Mouse (Mus musculus) heart, embryonic 12.5 days (tissue): ENCODE measurements around the gene Gm4787. TPM values are rescaled to one million over a fixed set of nuclear protein-coding genes. Genes with fewer than 3 reads are reported as not detected.

Experiments
- polyA plus RNA-seq: library from polyadenylated mRNA; unstranded; fragments of >200 nt; fragmentation: Nextera tagmentation; extraction: Ambion mirVana; gene quantifications from 2 replicates; pipeline ENCODE4 v1.2.1, GENCODE M21; 2016

The Gm4787 gene
- polyA plus RNA-seq, 1 experiment from 2014 or later, result 0.18 TPM

Other genes starting within 250 kb of the Gm4787 start
- 0.43 and 0.49 TPM in 2 replicates for gene Slc8a3, start 46.3 kb downstream of the Gm4787 start, polyA plus RNA-seq
- gene Adam4, start 42.5 kb upstream of the Gm4787 start, polyA plus RNA-seq, result 0.39 and 0.59 TPM in 2 replicates
- gene Cox16, start 105.7 kb upstream of the Gm4787 start, polyA plus RNA-seq, result 96.9 and 103 TPM in 2 replicates
- gene Gm20498, start 153.4 kb upstream of the Gm4787 start, polyA plus RNA-seq, result 25.3 and 34.7 TPM in 2 replicates
- 29.2 and 34.6 TPM in 2 replicates for gene Synj2bp, start 153.4 kb upstream of the Gm4787 start, polyA plus RNA-seq
- gene Adam21, start 189.0 kb upstream of the Gm4787 start, polyA plus RNA-seq, result 0.09 and 0.21 TPM in 2 replicates
- 61.7 and 65.8 TPM in 2 replicates for gene Med6, start 215.5 kb upstream of the Gm4787 start, polyA plus RNA-seq